Mouse (Mus musculus): ENCODE results near the gene Nwd2.

DNA sequence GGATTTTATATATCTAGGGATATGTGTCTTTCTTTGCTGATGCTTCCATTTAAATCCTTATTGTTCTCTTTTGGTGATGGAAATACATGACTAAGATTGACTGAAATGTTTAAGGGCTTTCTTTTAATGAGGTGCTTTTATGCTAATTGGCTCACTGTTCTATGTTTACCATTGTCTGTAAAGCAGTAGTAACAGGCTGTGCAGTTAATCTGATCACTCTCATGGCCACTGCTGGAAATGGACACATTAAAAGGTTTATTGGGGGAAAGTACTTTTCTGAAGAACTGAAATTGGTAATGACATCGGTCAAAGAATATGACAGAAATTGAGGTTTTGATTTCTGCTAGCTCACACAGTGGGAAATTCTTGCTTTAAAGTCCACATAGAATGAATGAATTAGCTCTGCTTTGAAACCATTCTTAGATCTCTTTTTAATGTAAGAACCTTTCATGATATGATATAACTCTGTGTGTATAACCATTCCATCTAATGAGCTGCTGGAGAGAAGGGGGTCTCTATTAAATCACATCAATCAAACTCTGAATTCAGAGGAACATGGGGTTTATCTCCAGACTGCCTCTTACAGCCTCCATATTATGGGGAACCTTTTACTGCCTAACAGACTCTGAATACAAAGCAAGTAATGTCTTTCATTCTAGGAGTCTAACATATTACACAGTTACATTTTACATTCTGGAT, 20.9 kb upstream of the Nwd2 start:
- no peak for TF ChIP-seq POLR2A (IDR thresholded peaks at IDR 0.05; ENCODE audit: borderline replicate concordance, control insufficient read depth, low read depth, low read length)
- no peak for TF ChIP-seq CTCF (IDR thresholded peaks at IDR 0.05; ENCODE audit: control insufficient read depth, insufficient read depth, low read length)

Measured in bone marrow, adult 2 months (tissue).